Mouse (Mus musculus): ENCODE measurements around the gene Gm49450.

The Gm49450 gene

GRCm38 (mm10) chr15:98985240-98985981 lies 32.1 kb upstream of the Gm49450 start:
- DNase-seq (ENCODE audit: low spot score in 2 of 2), result peak; percentile 66 to 83

- DNase-seq (ENCODE audit: low spot score in 2 of 2), result no peak
These were observed 31.3 kb upstream of the Gm49450 start for GRCm38 (mm10) chr15:98984681-98985080.

GRCm38 (mm10) chr15:98983431-98984081 lies 30.2 kb upstream of the Gm49450 start:
- DNase-seq (ENCODE audit: low spot score in 2 of 2), result no peak

GRCm38 (mm10) chr15:98982100-98982499 lies 28.7 kb upstream of the Gm49450 start:
- no peak for DNase-seq (ENCODE audit: low spot score in 2 of 2)

GRCm38 (mm10) chr15:98980012-98980614 lies 26.8 kb upstream of the Gm49450 start:
- DNase-seq (ENCODE audit: low spot score in 2 of 2), result no peak

- DNase-seq (ENCODE audit: low spot score in 2 of 2), result no peak
These were observed 25.2 kb upstream of the Gm49450 start for GRCm38 (mm10) chr15:98978409-98979172.

GRCm38 (mm10) chr15:98977759-98978408 lies 24.5 kb upstream of the Gm49450 start:
- peak; percentile 45 for DNase-seq (ENCODE audit: low spot score in 2 of 2)

- no peak for DNase-seq (ENCODE audit: low spot score in 2 of 2)
These were observed 23.7 kb upstream of the Gm49450 start for GRCm38 (mm10) chr15:98976763-98977758.

GRCm38 (mm10) chr15:98973015-98973614 lies 19.8 kb upstream of the Gm49450 start:
- DNase-seq (ENCODE audit: low spot score in 2 of 2), result no peak

GRCm38 (mm10) chr15:98971576-98972320 lies 18.4 kb upstream of the Gm49450 start:
- DNase-seq (ENCODE audit: low spot score in 2 of 2), result peak in 1 of 2 experiments; percentile 52

- peak in 1 of 2 experiments; percentile 73 for DNase-seq (ENCODE audit: low spot score in 2 of 2)
These were observed 17.8 kb upstream of the Gm49450 start for GRCm38 (mm10) chr15:98971111-98971510.

- no peak for DNase-seq (ENCODE audit: low spot score in 2 of 2)
These were observed 16.2 kb upstream of the Gm49450 start for GRCm38 (mm10) chr15:98969372-98970101.

GRCm38 (mm10) chr15:98968701-98969371 lies 15.5 kb upstream of the Gm49450 start:
- peak; percentile 44 to 53 for DNase-seq (ENCODE audit: low spot score in 2 of 2)

GRCm38 (mm10) chr15:98959531-98959930 lies 6.2 kb upstream of the Gm49450 start:
- DNase-seq (ENCODE audit: low spot score in 2 of 2), result no peak

GRCm38 (mm10) chr15:98958901-98959420 lies 5.6 kb upstream of the Gm49450 start:
- DNase-seq (ENCODE audit: low spot score in 2 of 2), result no peak

GRCm38 (mm10) chr15:98957475-98957874 lies 4.1 kb upstream of the Gm49450 start:
- no peak for DNase-seq (ENCODE audit: low spot score in 2 of 2)

GRCm38 (mm10) chr15:98956000-98956399 lies 2.6 kb upstream of the Gm49450 start:
- DNase-seq (ENCODE audit: low spot score in 2 of 2), result no peak

- no peak for DNase-seq (ENCODE audit: low spot score in 2 of 2)
These were observed 2.0 kb upstream of the Gm49450 start for GRCm38 (mm10) chr15:98955324-98955723.
